Mouse (Mus musculus): ENCODE results near the gene Atp6v0c. TPM values are rescaled to one million over a fixed set of nuclear protein-coding genes. Genes with fewer than 3 reads are reported as not detected.
A peak's percentile ranks its signal among the peaks of the same experiment; 100 is the strongest.

The Atp6v0c gene
- polyA plus RNA-seq (2015; fragmentation: Nextera tagmentation; extraction: Ambion mirVana) = 504 and 564 TPM in 2 replicates

DNA sequence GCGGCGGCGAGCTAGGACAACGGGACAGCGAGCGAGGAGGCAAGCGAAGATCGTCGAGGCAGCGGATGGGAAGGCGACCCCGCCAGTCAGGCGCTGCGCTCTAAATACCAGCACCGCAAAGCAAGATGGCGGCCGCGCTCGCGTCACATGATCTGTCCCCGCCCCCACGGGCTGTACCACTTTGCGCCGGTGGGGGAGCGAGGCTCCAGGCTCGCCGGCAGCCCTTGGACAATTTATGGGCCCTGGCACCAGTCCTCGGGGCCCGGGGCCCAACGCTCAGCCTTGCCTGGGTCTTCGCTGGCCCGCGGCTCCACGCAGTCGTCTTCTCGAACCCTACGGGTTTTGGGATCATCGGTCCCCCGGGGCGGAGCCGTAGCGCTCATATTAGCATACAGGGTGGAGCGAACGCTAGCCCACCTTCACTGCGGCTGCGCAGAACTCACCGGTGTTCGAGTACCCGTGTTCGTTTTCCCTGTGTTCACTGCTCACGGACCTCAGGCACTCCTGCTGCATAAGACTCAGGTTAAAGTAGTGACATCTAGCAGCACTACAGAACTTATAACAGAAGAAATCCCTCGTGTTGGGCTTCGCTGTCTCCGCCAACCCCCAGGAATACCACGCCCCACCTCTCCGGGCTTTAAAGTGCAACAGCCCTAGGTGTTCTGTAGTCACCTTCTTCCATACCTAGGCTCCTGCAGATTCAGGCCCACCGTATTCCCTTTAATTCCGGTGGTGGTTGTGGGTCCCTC is at the start of gene Atp6v0c:
Gene Atp6v0c, minus strand, starts transcription at position 386 of the 749 bp plus-strand sequence.
- H3K4me3 ChIP-seq (replicated peaks; ENCODE audit: low read length) = peak within 1 kb of the TSS; percentile 97
- no peaks in the 10 kb centered on the region for H3K27me3 ChIP-seq (ENCODE audit: control insufficient read depth, insufficient read depth, low read length)
- H3K9ac ChIP-seq (ENCODE audit: low read length) = peak within 1 kb of the TSS; percentile 96
- peaks cover 24% of the 10 kb centered on the region for H3K4me1 ChIP-seq (ENCODE audit: control insufficient read depth, insufficient read depth, low read length)
- peak within 1 kb of the TSS; percentile 97 for H3K27ac ChIP-seq (ENCODE audit: low read length)
- peak within 1 kb of the TSS; percentile 77 for H3K4me2 ChIP-seq (ENCODE audit: low read depth, low read length)
- WGBS = under 1% methylated on average over 58 of the region's 58 CpGs
- no peaks in the 10 kb centered on the region for H3K36me3 ChIP-seq (ENCODE audit: control insufficient read depth, insufficient read depth, low read length)
- ATAC-seq (ENCODE audit: insufficient read depth, low FRiP score) = peak; percentile 93
- no peaks in the 10 kb centered on the region for H3K9me3 ChIP-seq (replicated peaks; ENCODE audit: control insufficient read depth, low read length)

DNA sequence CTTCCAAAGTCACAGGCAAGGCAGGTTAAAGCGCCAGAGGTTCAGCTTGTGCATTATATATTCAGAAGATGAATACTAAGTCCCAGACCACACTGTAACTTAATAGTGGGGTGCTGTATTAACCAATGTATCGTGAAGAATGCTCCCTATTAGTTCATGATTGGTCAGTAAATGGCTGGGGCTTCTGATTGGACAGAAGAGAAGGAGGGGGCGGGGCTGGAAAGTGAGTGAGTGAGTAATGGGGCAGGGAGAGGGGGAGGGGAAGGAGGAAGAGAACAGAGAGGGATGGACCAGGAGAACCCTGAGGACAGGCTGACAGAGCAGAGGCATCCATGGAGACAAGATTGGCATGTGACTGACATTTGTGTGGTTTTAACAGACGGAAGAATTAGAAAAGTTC is 47.3 kb upstream of the Atp6v0c start:
- Histone ChIP-seq H3K27ac (ENCODE audit: low read length) (no peak overlapping the region), H3K9ac (ENCODE audit: low read length) (no peak overlapping the region), H3K4me1 (ENCODE audit: control insufficient read depth, insufficient read depth, low read length) (peaks cover 29% of the 10 kb centered on the region), H3K4me2 (ENCODE audit: low read depth, low read length) (no peak overlapping the region), H3K9me3 (replicated peaks; ENCODE audit: control insufficient read depth, low read length) (no peaks in the 10 kb centered on the region), H3K4me3 (replicated peaks; ENCODE audit: low read length) (no peak overlapping the region), H3K27me3 (ENCODE audit: control insufficient read depth, insufficient read depth, low read length) (no peaks in the 10 kb centered on the region), H3K36me3 (ENCODE audit: control insufficient read depth, insufficient read depth, low read length) (0 out of 2 replicates have a peak, but pooled peaks cover 4% of the 10 kb centered on the region)
- 72% methylated on average over 4 of the region's 4 CpGs for WGBS
- ATAC-seq (ENCODE audit: insufficient read depth, low FRiP score) = no peak

GRCm38 (mm10) chr17:24213186-24213585 is 43.7 kb upstream of the Atp6v0c start:
- Histone ChIP-seq H3K27ac (ENCODE audit: low read length) (peak overlapping the region; percentile 48), H3K27me3 (ENCODE audit: control insufficient read depth, insufficient read depth, low read length) (0 out of 2 replicates have a peak, but pooled peaks cover 1% of the 10 kb centered on the region), H3K9ac (ENCODE audit: low read length) (no peak overlapping the region), H3K4me3 (replicated peaks; ENCODE audit: low read length) (no peak overlapping the region), H3K4me1 (ENCODE audit: control insufficient read depth, insufficient read depth, low read length) (peaks cover 43% of the 10 kb centered on the region), H3K9me3 (replicated peaks; ENCODE audit: control insufficient read depth, low read length) (no peaks in the 10 kb centered on the region), H3K4me2 (ENCODE audit: low read depth, low read length) (peak overlapping the region; percentile 7; the same call in 1 of the 2 replicates), H3K36me3 (ENCODE audit: control insufficient read depth, insufficient read depth, low read length) (0 out of 2 replicates have a peak, but pooled peaks cover 4% of the 10 kb centered on the region)
- 37% methylated on average over 6 of the region's 6 CpGs for WGBS
- ATAC-seq (ENCODE audit: insufficient read depth, low FRiP score) = no peak

GRCm38 (mm10) chr17:24212441-24213018 is 43.0 kb upstream of the Atp6v0c start:
- 41% methylated on average over 5 of the region's 5 CpGs for WGBS

GRCm38 (mm10) chr17:24211631-24212440 is 42.3 kb upstream of the Atp6v0c start:
- 2% methylated on average over 37 of the region's 37 CpGs for WGBS
- Histone ChIP-seq H3K4me3 (replicated peaks; ENCODE audit: low read length) (peak overlapping the region; percentile 44), H3K27me3 (ENCODE audit: control insufficient read depth, insufficient read depth, low read length) (peaks cover 7% of the 10 kb centered on the region; the same call in 1 of the 2 replicates), H3K27ac (ENCODE audit: low read length) (peak overlapping the region; percentile 79), H3K4me2 (ENCODE audit: low read depth, low read length) (peak overlapping the region; percentile 71), H3K36me3 (ENCODE audit: control insufficient read depth, insufficient read depth, low read length) (0 out of 2 replicates have a peak, but pooled peaks cover 4% of the 10 kb centered on the region), H3K9ac (ENCODE audit: low read length) (peak overlapping the region; percentile 73), H3K9me3 (replicated peaks; ENCODE audit: control insufficient read depth, low read length) (no peaks in the 10 kb centered on the region), H3K4me1 (ENCODE audit: control insufficient read depth, insufficient read depth, low read length) (peaks cover 54% of the 10 kb centered on the region)
- peak; percentile 14; the same call in 1 of the 2 replicates for ATAC-seq (ENCODE audit: insufficient read depth, low FRiP score)

More at GRCm38 (mm10) chr17:24212441-24213018, 43.0 kb upstream of the Atp6v0c start:
- H3K9ac ChIP-seq (ENCODE audit: low read length) = no peak overlapping the region
- H3K36me3 ChIP-seq (ENCODE audit: control insufficient read depth, insufficient read depth, low read length) = 0 out of 2 replicates have a peak, but pooled peaks cover 4% of the 10 kb centered on the region
- no peak for ATAC-seq (ENCODE audit: insufficient read depth, low FRiP score)
- peak overlapping the region; percentile 48; the same call in 1 of the 2 replicates for H3K27ac ChIP-seq (ENCODE audit: low read length)
- H3K27me3 ChIP-seq (ENCODE audit: control insufficient read depth, insufficient read depth, low read length) = peaks cover 7% of the 10 kb centered on the region; the same call in 1 of the 2 replicates
- peak overlapping the region; percentile 71 for H3K4me2 ChIP-seq (ENCODE audit: low read depth, low read length)
- peaks cover 50% of the 10 kb centered on the region for H3K4me1 ChIP-seq (ENCODE audit: control insufficient read depth, insufficient read depth, low read length)
- H3K4me3 ChIP-seq (replicated peaks; ENCODE audit: low read length) = peak overlapping the region; percentile 44
- no peaks in the 10 kb centered on the region for H3K9me3 ChIP-seq (replicated peaks; ENCODE audit: control insufficient read depth, low read length)

- WGBS = 77% methylated on average over 3 of the region's 3 CpGs
- H3K4me3 ChIP-seq (replicated peaks; ENCODE audit: low read length) = no peak overlapping the region
- H3K27me3 ChIP-seq (ENCODE audit: control insufficient read depth, insufficient read depth, low read length) = peaks cover 14% of the 10 kb centered on the region; the same call in 1 of the 2 replicates
- H3K27ac ChIP-seq (ENCODE audit: low read length) = peak overlapping the region; percentile 79; the same call in 1 of the 2 replicates
- H3K9me3 ChIP-seq (replicated peaks; ENCODE audit: control insufficient read depth, low read length) = no peaks in the 10 kb centered on the region
- no peak overlapping the region; the same call in 1 of the 2 replicates for H3K9ac ChIP-seq (ENCODE audit: low read length)
- H3K4me2 ChIP-seq (ENCODE audit: low read depth, low read length) = no peak overlapping the region; the same call in 1 of the 2 replicates
- peaks cover 66% of the 10 kb centered on the region for H3K4me1 ChIP-seq (ENCODE audit: control insufficient read depth, insufficient read depth, low read length)
- no peak for ATAC-seq (ENCODE audit: insufficient read depth, low FRiP score)
- 0 out of 2 replicates have a peak, but pooled peaks cover 4% of the 10 kb centered on the region for H3K36me3 ChIP-seq (ENCODE audit: control insufficient read depth, insufficient read depth, low read length)
Measured at GRCm38 (mm10) chr17:24210591-24210990, 41.1 kb upstream of the Atp6v0c start.

- H3K4me1 ChIP-seq (ENCODE audit: control insufficient read depth, insufficient read depth, low read length) = peaks cover 69% of the 10 kb centered on the region
- H3K27me3 ChIP-seq (ENCODE audit: control insufficient read depth, insufficient read depth, low read length) = peaks cover 14% of the 10 kb centered on the region; the same call in 1 of the 2 replicates
- no peak for ATAC-seq (ENCODE audit: insufficient read depth, low FRiP score)
- no peak overlapping the region for H3K4me2 ChIP-seq (ENCODE audit: low read depth, low read length)
- H3K9ac ChIP-seq (ENCODE audit: low read length) = no peak overlapping the region; the same call in 1 of the 2 replicates
- H3K27ac ChIP-seq (ENCODE audit: low read length) = peak overlapping the region; percentile 91
- WGBS = 68% methylated on average over 3 of the region's 3 CpGs
- no peak overlapping the region for H3K4me3 ChIP-seq (replicated peaks; ENCODE audit: low read length)
- no peaks in the 10 kb centered on the region for H3K36me3 ChIP-seq (ENCODE audit: control insufficient read depth, insufficient read depth, low read length)
- no peaks in the 10 kb centered on the region for H3K9me3 ChIP-seq (replicated peaks; ENCODE audit: control insufficient read depth, low read length)
Measured at GRCm38 (mm10) chr17:24209916-24210240, 40.4 kb upstream of the Atp6v0c start.

DNA sequence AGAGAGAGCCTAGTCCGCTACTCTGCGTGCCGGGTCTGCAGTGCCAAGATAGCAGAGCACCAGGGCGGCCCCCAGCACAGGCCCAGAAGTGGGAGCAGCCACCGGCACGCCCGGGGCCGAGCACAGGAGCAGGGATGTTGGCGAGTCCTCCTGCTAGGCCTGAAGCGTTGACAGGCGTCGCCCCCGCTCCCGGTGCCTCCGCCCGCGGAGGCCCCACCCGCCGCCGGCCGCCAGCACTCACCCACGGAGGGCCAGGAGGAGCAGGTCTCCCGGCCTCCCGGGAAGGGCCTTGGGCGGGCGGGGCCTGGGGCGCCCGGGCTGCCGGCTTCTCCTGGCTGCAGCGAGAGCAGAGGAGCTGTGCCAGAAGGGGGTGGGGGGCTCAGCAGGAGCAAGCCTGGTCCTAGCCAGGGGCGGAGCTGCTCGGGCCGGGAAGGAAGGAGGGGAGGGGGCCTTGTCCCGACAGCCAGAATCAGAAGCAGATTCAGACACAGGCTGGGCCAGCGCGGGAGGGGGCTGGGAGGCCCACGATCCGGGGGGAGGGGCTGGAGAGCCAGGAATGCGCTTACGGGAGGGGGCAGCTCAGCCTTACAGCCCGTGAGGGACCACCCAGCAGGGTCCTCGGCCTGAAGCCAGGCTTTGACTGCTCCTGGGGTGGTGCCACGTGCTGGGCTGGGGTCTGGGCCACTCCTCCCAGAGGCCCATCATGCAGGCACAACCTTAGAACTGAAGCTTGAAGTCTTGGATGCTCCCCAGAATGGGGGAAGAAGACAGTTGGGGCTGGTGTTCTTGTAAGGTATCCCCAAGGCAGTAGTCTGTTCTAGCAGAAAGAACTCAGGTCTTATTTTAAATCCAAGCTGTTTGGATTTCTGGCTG is 39.8 kb upstream of the Atp6v0c start, which contains the start of gene Ntn3:
Gene Ntn3, minus strand, starts transcription at position 489 of the 873 bp plus-strand sequence.
- Histone ChIP-seq H3K4me1 (ENCODE audit: control insufficient read depth, insufficient read depth, low read length) (peaks cover 74% of the 10 kb centered on the region), H3K4me2 (ENCODE audit: low read depth, low read length) (peak within 1 kb of the TSS; percentile 90), H3K4me3 (replicated peaks; ENCODE audit: low read length) (peak within 1 kb of the TSS; percentile 67), H3K27me3 (ENCODE audit: control insufficient read depth, insufficient read depth, low read length) (peaks cover 14% of the 10 kb centered on the region; the same call in 1 of the 2 replicates), H3K36me3 (ENCODE audit: control insufficient read depth, insufficient read depth, low read length) (no peaks in the 10 kb centered on the region), H3K9me3 (replicated peaks; ENCODE audit: control insufficient read depth, low read length) (no peaks in the 10 kb centered on the region), H3K9ac (ENCODE audit: low read length) (peak within 1 kb of the TSS; percentile 77), H3K27ac (ENCODE audit: low read length) (peak within 1 kb of the TSS; percentile 91)
- peak; percentile 67 for ATAC-seq (ENCODE audit: insufficient read depth, low FRiP score)
- 2% methylated on average over 37 of the region's 43 CpGs for WGBS
